Mouse (Mus musculus): ENCODE measurements at regions not wholly inside any gene's neighbourhood (a gene's known extent, or its start where the extent isn't known, plus 50 kb on each side); places are given as distances from the start of the nearest gene placed in this dataset.

DNA sequence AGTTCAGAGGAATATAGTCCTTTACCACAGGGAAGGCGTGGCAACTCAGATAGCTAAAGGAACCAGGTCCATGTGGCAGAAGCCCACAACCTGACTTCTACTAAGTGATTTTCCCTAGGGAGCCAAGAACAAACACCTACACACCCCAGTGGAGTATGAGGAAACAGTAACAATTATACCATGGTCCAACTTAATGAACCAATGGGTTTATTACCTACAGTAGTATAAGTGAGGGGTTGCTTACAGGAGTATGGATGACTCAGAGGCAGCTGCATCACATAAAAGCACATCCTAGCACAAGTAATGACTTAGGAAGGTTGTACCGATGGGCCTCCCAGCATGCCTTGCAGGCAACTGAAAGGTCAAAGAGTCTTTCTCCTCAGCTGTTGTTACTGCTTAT lies 98.7 kb upstream of the Cul1 start:
- no peak for DNase-seq (ENCODE audit: extremely low read depth, insufficient read length, low spot score)

DNA sequence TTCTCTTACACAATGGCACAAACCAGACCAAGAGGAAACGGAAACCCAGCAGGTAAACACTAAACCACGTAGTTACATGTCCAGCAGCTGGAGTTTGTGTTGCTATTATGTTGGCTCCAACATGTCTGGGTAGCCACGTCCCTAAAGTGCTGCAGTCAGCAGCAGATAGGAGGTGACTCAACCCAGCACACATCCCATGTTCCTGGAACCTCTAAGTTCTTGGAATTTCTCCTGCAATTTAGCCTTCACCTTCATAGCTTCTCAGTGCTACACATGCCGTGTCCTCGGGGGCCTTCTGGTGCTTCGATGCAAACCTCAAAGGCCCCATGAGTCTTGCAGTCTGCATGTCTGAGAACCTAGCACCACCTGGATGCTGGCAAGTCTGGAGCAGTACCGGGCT lies 97.7 kb upstream of the Cul1 start:
- no peak for DNase-seq (ENCODE audit: extremely low read depth, insufficient read length, low spot score)

DNA sequence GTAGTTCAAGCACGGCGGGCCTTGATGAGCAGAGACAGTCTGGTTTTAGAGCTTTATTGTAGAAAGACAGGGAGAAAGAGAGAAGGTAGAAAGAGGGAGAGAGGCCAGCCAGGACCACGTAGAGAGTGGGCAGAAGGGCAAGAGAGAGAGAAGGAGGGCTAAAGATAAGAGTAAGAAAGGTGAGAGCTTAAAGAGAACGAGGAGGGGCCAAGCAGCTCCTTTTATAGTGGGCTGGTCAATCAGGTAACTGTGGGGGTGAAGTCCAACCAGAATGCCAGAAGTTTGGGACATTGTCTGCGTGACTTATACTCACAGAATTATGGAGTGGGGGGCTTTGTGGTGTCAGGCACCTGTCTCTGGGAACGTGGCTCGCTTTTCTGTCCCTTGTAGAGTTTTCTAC lies 96.7 kb upstream of the Cul1 start:
- DNase-seq (ENCODE audit: extremely low read depth, insufficient read length, low spot score) = no peak

DNA sequence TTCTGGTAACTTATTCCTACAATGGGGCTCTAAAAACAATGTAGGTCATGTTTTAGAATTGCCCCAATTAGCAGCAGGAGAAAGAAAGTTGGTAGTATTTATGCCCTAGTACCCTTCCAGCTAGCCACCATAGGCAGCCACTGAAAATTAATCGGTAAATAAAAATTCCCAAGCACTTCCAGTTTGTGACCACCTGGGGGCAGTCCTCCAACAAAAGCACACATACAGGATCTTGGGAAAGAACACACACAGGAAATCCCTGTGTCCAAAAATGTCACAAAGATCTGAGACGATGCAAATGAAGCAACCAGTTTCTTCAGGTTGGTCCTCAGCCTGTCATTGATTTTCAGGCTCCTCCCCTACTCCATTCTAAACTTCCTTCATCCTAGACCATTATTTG lies 94.5 kb upstream of the Cul1 start:
- peak; percentile 4 for DNase-seq (ENCODE audit: extremely low read depth, insufficient read length, low spot score)

DNA sequence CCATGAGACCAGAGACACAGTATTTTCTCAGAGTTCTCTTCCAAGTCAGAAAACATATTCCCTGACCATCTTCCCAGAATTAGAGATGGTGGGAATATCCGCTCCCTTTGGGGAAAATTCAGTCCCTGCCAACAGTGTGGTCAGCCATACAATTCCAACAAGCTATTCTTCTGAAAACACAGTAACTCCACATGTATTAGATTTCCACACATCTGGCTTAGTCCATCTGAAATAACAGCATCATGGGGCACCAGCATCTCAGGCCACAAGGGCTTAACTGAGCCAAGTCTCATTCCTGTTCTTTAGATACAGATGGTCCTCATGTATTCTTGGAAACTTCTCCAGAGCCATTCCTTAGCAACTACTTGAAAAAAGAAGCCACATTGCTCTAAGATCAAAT lies 89.2 kb upstream of the Cul1 start:
- DNase-seq (ENCODE audit: extremely low read depth, insufficient read length, low spot score) = no peak

DNA sequence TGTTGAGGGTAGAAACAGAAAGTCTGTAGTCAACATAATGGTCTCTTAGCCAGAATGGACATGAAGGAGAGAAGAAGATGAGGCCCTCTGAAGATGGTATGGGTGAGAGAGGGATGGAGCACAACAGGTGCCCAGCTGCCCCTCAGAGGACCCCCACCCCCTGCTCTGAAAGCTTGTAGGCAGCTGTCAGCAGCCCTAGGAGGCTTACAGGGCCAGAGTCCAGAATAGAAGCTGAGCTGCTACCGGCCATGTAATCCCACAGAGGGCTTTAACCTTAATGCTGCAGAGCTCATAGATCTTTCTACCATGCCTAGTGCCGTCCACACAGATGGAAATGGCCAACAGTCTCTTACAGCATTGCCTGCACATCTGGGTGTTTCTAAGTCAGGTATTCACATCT lies 88.6 kb upstream of the Cul1 start:
- DNase-seq (ENCODE audit: extremely low read depth, insufficient read length, low spot score) = no peak

DNA sequence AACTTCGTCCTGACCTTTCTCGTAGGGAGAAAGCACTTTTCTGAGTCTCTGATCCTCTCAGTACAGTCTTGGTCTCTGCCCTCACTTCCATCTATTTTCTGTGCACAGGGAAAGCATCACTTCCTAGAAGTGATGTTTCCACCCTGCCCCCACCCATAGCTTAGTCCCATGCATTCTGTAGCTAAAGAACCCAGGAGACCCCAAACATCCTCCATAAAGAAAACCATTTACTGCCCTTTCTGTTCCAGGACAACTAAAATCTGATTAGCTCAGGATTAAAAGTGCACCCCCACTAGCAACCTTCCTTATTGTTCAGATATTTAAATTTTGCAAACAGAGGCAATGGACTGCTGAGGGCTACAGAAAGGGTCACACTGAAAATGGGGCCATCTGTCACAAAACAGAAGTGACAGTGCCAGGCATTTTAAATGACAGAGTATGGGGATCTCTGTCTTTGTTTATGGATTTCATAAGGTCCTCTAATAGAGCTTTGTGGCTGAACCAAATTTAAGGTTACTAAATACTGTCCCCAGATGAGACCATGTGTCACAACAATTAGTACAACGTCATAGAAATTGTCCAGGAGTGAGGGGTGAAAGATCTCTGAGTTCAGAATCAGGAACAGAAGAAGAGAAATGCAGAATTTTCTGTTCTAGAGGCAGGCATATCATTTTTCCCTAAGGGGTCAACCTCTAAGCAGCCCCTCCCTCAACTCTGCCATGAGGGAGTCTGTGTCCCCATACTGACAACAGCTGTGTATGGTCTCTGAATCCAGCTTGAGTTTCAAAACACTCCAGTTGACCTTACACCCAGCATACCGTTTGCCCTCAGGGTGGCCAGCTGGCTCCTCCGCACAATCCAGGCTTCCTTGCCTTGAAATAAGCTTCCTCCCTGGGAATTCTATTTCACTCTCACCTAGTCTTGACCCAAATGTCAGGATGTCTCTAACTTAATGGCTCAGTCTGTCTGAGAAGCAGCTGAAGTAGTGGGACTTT lies 87.2 kb upstream of the Cul1 start:
- no peak for DNase-seq (ENCODE audit: extremely low read depth, insufficient read length, low spot score)

DNA sequence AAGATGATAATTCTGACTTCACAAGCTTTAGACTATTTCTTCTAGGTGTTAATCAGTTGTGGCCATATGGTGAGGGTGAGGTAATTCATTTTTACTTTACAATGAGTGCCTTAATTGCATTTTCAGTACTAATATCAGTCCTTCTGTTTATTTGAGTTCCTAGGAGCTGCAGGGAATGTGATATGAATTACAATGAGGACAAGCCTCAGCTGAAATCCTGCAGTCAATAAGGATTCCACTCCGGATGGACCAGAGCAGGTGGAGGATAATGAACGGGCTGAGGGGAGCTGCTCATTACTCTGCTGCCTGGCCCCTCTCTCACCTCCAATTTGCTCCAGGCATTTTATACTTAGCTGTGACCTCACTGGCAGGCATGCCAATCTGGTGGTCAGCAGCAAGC lies 85.7 kb upstream of the Cul1 start:
- no peak for DNase-seq (ENCODE audit: extremely low read depth, insufficient read length, low spot score)

DNA sequence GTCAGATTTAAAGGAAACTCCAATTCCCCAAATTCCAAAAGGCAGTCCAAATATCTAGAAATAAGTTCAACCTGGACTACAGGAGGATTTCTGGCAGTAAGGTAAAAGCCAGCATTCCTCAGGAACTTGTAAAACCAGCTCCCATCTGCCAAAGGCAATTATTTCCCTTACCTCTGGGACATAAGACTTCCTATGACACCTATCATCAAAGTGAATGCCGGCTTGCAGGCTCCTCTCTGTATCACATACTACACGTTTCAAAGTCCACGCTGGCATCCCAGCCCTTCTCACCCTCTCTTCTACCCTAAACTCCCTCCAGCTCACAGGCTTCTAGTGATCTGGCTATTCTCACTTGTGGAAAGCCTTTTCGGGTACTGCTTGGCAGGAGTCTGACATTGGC lies 77.5 kb upstream of the Cul1 start:
- DNase-seq (ENCODE audit: extremely low read depth, insufficient read length, low spot score) = no peak

DNA sequence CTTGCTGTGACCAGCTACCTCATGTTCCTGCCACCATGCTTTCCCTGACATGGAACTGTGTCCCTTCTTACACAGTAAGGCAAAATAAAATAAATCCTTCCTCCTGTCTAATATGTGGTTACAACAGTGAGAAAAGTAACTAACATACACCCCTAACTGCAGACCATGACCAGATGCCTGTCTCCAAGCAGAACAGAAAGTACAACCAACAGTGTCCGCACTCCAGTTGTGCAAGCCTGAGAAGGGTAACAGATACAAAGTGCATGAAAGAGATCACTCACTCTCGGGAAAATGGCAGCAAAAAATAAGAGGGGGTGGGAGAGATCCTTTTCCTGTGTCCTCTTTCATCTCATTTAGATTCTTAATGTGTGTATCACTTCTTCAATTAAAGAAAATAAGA lies 71.7 kb upstream of the Cul1 start:
- DNase-seq (ENCODE audit: extremely low read depth, insufficient read length, low spot score) = no peak

DNA sequence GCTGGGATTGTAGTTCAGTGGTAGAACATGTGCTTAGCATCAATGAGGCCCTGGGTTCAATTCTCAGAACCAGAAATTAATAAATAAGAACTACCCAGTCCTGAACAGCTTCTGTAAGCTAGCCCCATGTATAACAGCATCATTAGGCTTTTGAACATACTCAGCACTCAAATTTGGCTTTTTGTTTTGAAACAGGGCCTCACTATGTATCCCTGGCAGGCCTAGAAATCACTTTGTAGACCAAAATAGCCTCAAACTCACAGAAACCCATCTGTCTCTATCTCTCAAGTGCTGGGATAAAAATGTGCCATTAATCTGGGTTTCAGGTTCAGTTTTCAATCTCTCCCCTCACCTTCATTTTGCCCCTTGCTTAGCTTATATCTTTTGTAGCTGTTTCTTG lies 66.6 kb upstream of the Cul1 start:
- no peak for DNase-seq (ENCODE audit: extremely low read depth, insufficient read length, low spot score)

DNA sequence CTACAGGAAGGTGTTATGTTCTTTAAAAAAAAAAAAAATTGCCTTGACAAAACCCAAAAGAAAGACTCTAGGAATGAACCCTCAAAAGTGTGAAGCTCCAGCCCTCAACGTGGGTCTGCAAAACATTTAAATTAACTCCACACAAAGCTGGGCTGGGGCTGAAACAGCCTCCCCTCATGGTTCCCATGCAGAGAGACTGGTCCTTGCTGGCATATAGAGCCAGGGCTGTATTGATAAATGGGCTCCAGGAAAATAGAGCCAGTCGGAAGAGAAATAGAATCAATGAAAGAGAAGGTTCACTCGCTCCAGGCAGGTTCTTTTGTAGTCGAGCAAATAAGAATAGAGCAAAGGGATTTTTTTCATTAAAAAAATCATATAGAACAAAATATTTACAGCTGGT lies 63.3 kb upstream of the Cul1 start:
- no peak for DNase-seq (ENCODE audit: extremely low read depth, insufficient read length, low spot score)

DNA sequence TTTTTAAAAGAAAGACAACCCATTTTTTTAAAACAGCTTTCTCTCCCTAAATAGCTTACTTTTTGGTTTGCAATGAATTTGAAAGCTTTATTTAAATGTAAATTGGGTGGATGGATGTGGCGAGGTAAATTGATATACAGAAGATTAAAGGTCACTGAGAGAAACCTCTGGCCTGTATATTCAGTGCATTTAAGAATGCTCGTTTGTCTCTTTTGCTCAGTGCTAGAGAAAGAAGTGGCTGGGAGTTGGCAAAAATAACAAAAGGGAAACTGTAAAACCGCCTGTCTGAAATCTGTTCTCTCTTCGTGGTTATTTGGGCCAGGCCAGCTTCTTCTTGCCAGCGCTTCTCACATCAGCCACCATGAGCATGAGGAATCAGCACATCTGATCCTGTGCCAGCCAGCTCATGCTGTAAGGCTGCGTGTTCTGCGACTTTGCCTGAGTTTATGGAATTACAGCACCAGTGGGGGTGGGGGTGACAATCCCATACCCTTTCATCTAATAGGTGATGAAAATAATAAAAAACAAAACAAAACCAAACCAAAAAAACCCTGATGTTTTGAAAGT lies 62.7 kb upstream of the Cul1 start:
- peak; percentile 8 for DNase-seq (ENCODE audit: extremely low read depth, insufficient read length, low spot score)

DNA sequence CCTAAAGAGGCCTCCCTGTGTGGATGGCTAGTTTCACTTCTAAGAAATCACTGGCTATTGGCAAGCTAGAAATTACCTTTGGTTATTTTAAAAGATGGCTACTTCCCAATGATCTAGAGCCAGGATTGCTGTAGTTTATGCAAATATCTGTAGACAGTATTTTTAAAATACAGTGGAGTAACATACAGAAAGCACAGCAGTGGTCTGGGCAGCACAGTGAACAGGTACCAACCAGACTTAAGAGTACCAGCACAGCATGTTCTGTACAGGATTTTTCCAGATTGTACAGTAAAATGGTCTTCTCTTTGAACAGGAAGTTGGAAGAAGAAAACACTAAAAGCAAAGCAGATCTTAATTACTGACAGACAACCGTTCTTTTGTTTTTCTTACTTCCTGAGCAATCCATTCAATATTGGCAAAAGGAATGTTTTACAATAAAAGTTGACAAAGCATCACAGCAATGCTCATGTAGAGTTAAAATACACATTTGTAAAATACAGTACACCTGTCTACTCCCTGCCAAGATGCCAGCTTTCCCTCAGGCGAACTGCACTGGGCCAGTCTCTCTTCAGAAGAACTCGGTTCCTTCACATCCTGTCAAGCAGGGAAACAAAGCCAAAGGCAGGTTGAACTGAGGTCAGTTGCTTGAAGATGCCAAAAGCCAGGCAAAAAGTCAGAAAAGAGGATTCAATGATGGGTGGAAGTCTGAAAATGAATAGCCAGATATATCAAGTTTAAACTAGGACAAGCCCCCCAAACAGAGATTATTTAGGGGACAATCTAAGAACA lies 62.0 kb upstream of the Cul1 start:
- DNase-seq (ENCODE audit: extremely low read depth, insufficient read length, low spot score) = no peak

DNA sequence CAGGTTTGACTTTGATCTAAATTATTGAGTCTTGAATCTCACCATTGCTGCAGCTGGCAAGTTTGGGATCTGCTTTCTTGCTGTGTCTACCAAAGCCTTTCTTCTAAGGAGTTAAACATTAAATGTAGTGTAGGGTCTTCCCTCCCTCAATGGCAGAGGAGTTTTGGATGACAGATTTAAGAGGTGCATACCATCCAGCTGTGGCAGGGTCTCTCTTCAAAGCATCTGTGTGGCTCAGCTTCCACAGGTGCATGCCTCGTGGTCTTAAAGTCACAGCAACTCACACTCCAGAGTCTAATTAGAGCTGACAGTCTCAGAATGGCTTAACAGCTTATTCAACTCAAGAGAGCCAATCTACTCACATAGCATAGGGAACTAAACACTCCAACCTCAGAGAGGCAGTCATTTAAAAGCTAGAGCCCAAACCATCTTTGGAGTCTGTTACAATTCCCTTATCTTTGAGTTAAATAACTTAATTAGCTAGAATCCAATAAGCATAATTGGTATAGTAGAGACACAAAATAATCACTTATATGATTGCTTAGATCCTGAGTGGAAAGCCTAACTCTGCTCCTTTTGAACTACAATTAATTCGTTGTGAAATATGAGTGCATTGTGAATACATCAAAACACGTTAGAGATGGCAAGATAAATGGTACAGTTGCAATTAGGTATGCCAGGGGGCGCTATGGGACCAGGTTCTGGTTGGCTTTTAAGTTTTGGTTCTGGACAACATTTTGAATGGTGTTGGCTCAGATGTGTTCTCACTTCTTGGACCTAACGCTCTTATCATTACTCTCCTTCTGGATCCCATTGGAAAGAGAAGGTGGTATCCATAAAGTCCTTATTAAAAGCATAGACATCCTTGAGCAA lies 57.5 kb upstream of the Cul1 start:
- no peak for DNase-seq (ENCODE audit: extremely low read depth, insufficient read length, low spot score)

Data from 3134 (cell line).